Mouse (Mus musculus) right cerebral cortex, postnatal 10 days (tissue): ENCODE results near the gene Map3k9.

Experiments used
- DNase-seq, 2 experiments: peaks; one replicate each; pipeline ENCODE4 v3.0.0; 2021; ENCODE audit warnings: low spot score in 2 of 2

The Map3k9 gene

GRCm38 (mm10) chr12:81781105-81781909 is at the start of gene Map3k9:
Gene Map3k9 (minus strand): TSS chr12:81781175.
- peak; percentile 96 to 97 for DNase-seq

GRCm38 (mm10) chr12:81828355-81828754 is 47.4 kb upstream of the Map3k9 start:
- no peak for DNase-seq

DNA sequence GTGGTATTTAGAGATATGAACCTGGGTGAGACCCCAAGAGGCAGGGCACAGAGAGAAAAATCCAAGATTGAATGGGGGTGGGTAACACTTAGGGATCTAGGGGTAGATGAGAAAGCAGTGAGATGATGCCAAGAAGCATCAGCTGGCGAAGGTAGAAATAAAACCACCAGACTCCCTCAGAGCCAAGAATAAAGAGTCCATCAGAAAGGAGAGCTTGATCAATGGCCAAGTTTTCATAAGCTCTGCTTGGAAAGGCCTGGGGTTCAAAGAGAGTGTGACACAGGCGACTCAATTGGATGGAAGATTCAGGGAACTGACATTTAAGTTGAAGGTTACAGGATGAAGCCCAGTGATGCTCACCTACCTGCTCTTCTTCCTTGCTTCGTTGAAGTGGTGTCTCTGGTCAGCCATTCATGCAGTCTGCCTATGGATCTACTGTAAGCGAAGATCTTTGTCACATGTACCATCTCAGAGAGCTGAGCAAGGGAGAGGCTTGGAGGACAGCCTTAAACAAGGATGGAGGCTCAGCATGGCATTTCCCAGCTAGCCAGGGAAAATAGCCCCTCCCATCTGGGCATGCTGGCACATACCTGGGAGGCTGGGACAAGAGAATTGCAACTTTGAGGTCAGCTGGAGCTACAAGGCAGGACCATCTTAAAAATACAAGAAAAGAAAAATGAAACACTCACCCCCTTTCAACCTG is 42.0 kb upstream of the Map3k9 start:
- no peak for DNase-seq

DNA sequence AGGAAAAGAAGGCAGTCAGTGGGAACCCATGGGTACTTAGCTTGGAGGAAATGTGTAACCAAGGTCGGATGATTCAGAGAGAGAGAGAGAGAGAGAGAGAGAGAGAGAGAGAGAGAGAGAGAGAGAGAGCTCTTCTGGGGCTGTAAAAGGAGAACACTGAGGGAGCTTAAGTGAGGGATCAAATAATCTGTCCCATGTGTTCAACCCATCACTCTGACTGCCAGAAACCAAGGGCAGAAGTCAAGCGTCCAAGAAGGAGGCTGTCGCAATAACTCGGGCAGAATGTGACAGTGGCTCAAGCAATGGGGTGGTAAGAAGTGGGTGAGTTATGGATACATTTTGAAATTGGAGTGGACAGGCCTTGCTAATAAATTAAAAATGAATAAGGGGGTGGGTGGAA is 41.2 kb upstream of the Map3k9 start:
- DNase-seq = no peak

GRCm38 (mm10) chr12:81820700-81821099 is 39.7 kb upstream of the Map3k9 start:
- peak; percentile 39 to 78 for DNase-seq

GRCm38 (mm10) chr12:81817126-81817505 is 36.1 kb upstream of the Map3k9 start:
- DNase-seq = no peak

GRCm38 (mm10) chr12:81816330-81817125 is 35.6 kb upstream of the Map3k9 start:
- DNase-seq = peak in 1 of 2 experiments; percentile 11

DNA sequence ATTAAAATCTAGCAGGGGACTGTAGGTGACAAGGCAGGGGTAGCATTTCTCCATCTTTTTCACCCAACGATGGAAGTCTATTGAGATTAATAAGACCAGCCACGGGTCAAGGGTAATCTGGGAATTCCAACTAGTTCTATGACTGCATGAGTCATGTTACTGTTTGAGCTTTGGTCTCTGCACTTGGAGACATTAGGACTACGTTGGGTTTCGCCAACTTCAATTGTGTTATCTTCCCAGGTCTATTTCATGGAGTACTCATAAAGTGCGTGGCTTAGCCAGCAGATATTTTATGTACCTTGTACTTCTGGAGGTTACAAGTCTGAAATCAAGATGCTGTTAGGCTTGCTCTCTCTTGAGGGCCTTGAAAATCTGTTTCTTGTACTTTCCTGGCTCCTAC is 33.8 kb upstream of the Map3k9 start:
- DNase-seq = no peak

DNA sequence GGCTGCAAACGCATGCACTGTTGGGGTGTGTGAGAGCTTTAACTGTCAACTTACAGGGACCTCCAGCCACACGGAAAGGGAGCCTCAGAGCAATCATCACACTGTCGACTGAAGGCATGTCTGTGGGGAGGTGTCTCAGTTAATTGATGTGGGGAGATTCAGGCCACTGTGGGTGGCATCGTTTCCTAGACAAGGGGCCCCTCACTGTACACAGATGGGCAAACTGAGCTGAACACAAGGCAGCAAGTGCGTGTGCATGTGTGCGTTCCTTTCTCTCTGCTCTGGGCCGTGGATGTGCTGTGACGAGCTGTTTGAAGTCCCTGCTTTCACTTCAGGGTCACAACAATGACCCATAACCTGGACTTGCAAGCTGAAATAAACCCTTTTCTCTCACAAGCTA is 29.4 kb upstream of the Map3k9 start:
- no peak for DNase-seq

DNA sequence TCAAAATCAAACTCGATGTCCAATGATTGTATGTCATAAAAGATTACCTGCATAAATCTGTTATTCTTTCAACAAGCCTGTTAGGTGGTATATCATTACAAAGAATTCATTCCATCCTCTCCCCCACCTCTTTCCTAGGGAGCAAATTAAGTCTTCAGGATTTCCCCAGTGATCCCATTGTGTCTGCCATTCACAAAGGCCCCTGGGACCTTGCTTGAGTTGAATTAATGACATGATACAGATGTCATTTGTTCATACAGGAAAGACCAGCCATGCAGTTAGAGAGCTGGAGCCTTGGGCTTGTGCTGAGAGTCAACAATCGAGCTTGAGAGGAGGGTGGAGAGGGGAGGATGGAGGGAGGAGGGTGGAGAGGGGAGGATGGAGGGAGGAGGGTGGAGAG is 27.6 kb upstream of the Map3k9 start:
- no peak for DNase-seq

DNA sequence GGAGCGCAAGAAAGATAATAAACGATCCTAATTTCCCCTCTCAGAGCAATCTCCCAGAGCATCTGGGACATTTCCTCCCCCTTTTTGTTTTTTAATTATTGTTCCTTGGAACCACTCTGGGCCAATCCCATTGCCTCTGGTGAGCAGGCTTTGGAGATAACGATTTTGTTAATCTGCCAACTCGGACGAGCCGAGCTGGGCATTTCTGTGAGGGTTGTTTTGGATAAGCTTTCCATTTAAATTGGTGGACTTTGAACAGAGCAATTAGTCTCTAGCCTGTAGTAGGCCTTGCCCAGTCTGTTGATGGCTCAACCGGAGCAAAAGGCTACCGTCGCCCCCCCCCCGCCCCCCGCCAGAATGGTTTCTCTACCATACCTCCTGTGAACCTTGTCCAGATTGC is 27.0 kb upstream of the Map3k9 start:
- DNase-seq = no peak

DNA sequence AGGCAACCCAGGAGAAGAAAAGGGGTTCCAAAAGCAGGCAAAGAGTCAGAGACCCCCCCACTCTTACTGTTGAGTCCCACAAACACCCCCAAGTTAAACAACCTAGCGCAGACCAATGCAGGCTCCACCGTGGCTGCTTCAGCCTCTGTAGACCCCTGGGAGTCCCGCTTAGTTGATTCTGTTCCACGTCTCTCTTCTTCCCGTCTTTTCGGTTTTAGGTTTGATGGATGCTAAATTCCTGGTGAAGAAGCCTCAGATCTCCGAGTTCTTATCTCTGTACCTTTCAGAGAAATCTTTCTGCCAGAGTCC is 26.5 kb upstream of the Map3k9 start:
- DNase-seq = no peak

- peak in 1 of 2 experiments; percentile 40 for DNase-seq
Observed at GRCm38 (mm10) chr12:81806759-81807528, 26.0 kb upstream of the Map3k9 start.

DNA sequence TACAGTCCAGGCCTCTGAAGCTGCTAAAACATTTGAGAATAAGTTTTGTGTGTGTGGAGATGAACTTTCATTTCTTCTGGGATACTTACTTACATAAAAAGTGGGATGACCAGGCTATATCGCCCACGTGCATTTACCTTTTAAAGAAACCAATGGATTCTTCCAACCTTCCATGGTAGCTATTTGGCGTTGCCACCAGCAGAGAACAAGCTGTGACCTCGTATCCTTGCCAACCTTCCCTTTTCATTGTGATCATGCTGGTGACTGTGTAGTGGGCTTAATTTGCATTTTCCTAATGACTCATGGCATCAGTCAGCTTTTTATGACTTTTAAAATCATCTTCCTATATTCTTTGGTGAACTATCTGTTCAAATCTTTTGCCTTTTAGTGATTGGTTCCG is 25.1 kb upstream of the Map3k9 start:
- no peak for DNase-seq

DNA sequence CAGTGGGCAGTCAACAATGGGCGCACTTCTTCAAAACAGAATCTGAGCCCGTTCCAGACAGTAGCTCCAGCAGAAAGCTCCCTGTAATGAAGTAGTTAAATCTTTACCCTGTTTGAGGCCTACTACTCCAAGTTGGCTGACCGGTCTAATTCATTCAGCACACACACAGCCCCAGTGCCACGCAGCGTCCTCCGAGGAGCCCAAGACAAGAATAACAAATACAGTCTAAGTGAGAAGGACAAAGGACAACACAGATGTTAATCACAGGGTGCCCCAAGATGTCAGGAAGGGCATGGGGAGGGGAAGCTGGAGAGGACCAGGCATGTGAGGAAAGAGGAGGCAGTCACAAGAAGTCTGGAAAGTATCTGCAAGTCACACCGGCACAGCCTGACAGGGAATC is 22.8 kb upstream of the Map3k9 start:
- DNase-seq = no peak

- DNase-seq = no peak
Observed at GRCm38 (mm10) chr12:81803016-81803415, 22.0 kb upstream of the Map3k9 start.

DNA sequence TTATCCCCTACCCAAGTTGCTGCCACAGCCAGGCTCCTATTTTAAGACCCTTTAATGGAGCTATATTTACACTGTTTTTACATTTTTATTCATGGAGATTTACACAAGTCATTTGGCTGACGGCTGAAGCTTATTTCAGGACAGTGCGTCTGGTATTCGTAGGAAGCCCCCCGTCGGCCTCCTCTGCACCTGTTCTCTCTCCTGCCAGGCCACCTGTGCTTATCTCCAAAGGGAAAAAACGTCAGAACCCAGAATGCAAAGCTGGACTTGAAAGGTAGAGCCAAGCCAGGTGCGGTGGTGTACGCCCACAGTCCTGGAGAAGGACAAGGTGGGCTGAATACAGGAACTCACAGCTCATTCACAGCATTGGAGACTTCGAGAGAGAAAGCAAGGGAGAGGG is 20.2 kb upstream of the Map3k9 start:
- peak; percentile 48 to 60 for DNase-seq

DNA sequence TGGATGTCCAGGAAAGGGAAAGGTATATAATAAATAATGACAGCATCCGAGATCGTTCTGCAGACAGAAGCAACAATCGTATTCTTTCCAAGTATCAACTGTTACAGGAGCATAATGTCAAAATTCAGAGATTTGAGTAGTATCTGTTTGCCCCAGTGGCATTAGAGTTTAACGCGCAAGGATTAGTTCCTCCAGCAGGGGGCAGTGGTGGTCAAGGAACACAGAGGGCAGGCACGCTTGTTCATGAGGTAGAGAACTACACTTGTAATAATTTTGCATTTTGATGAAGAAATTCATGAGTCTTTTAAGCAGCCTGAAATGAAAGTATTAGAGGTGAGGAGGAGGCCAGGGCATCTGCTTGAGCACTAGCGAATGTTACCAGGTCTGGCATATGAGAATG is 15.6 kb upstream of the Map3k9 start:
- peak; percentile 80 to 89 for DNase-seq

DNA sequence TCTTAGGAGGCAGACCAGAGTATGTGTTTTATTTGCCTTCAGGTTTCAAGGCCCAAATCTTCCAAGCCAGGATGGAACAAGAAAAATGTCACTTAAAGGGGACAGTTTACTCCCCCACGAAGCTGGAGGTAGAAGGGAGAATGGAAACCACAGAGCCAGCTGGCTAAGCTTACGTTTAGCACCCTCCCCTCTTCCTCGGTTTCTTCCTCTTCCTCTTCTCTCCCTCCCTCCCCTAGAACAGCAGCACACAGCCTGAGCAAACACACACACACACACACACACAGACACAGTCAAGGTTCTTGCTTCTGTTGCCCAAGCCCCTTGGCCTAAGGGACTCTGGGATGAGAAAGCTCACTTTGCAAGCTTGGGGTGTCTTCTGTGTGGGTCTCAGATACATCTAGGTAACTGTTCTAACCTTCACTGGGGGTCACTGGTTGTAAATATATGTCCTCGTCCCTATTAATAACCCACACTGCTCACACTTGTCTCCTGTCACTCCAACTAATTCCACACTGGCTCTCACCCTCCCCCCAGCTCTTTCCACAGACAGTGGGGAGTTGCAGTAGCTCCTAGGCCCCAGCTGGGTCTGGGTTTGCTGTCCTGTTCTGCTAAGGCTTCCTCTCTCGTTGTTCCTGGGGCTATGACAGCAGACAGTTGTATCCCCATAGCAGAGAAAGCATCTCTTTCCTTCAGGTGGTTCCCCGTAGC is 11.7 kb upstream of the Map3k9 start:
- no peak for DNase-seq

DNA sequence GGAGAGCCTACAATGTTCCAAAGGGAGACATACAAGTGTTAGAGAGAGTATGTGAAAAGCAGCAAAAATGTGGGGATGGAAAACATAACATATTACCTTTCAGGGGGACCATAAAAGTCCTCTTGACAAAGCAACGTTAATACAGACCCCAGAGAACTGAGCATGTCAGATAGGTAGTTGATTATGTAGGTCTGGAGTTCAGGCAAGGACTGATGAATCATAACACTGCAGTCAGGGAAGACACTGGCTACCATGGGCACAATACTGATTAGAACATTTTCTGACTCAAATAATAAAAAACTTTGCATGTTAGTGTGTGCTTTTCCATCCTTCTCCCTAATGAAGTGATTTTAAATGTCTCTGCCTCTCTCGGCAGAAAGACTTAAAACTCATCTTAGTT is 8.5 kb upstream of the Map3k9 start:
- no peak for DNase-seq

DNA sequence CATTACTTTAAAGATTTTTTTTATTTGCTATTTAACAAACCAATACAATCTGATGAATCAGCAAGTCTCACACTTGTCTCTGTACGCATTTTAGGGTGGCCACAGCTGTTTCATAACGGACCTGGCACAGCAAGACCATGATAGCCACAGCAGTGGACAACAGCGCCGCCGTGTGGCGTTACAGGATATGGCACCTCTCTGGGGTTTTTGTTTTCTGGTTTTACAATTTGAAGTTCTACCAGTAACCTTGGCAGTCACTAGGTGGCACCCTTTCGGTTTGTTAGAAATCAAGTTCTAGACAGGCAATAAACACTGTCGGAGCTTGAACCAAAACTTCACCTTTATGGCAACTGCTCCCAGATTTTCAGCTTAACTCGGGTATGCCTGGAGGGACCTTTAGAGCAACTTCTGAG is 7.7 kb upstream of the Map3k9 start:
- DNase-seq = peak; percentile 91 to 92
